Mouse (Mus musculus) thymus, postnatal 0 days (tissue): ENCODE results near the gene Bloc1s5. TPM values are rescaled to one million over a fixed set of nuclear protein-coding genes. Genes with fewer than 3 reads are reported as not detected.

Experiments
- DNase-seq: peaks from one replicate; pipeline ENCODE4 v3.0.0-alpha.2; 2015; ENCODE audit warnings: low spot score
- polyA plus RNA-seq: library from polyadenylated mRNA; unstranded; fragments of >200 nt; fragmentation: Nextera tagmentation; extraction: Ambion mirVana; gene quantifications from 2 replicates; pipeline ENCODE4 v1.2.1, GENCODE M21; 2015

Bloc1s5 gene
- polyA plus RNA-seq, 1 experiment from 2014 or later: 10.1 TPM

GRCm38 (mm10) chr13:38573281-38573680 lies 61.6 kb downstream of the Bloc1s5 start:
- DNase-seq: no peak

- DNase-seq: no peak
These were observed 69.7 kb downstream of the Bloc1s5 start for GRCm38 (mm10) chr13:38565245-38565644.

GRCm38 (mm10) chr13:38554611-38555010 lies 80.3 kb downstream of the Bloc1s5 start:
- DNase-seq: no peak

GRCm38 (mm10) chr13:38554210-38554609 lies 80.7 kb downstream of the Bloc1s5 start:
- DNase-seq: no peak

GRCm38 (mm10) chr13:38548681-38549080 lies 86.2 kb downstream of the Bloc1s5 start:
- no peak for DNase-seq

GRCm38 (mm10) chr13:38547717-38548116 lies 87.2 kb downstream of the Bloc1s5 start:
- no peak for DNase-seq

- peak; percentile 53 for DNase-seq
These were observed 88.2 kb downstream of the Bloc1s5 start for GRCm38 (mm10) chr13:38546754-38547153.

GRCm38 (mm10) chr13:38545460-38545859 lies 89.4 kb downstream of the Bloc1s5 start:
- no peak for DNase-seq

GRCm38 (mm10) chr13:38544769-38545445 lies 90.0 kb downstream of the Bloc1s5 start:
- DNase-seq: no peak

- no peak for DNase-seq
These were observed 91.3 kb downstream of the Bloc1s5 start for GRCm38 (mm10) chr13:38543455-38544125.

Other genes with a start within 250 kb of the Bloc1s5 start
- 53.4 and 53.7 TPM in 2 replicates for gene Txndc5, start 106.3 kb downstream of the Bloc1s5 start, polyA plus RNA-seq
- gene Eef1e1, start 23.9 kb upstream of the Bloc1s5 start, polyA plus RNA-seq: 53.2 and 54.2 TPM in 2 replicates